Mouse (Mus musculus) myocyte (in vitro differentiated cells): ENCODE data around the gene Parvb. TPM values are rescaled to one million over a fixed set of nuclear protein-coding genes. Genes with fewer than 3 reads are reported as not detected.

Experiments
- H3K27me3 ChIP-seq: one replicate; pipeline ENCODE4 v1.6.1; 2011; ENCODE audit not compliant: control insufficient read depth, insufficient read depth, insufficient read length
- H3K36me3 ChIP-seq: one replicate; pipeline ENCODE4 v1.6.1; 2011; ENCODE audit not compliant: control insufficient read depth, insufficient read depth
- H3K4me2 ChIP-seq: one replicate; pipeline ENCODE4 v1.6.1; 2011; ENCODE audit warnings: low read depth, control low read depth
- H3K4me3 ChIP-seq: one replicate; pipeline ENCODE4 v1.5.1; 2011; ENCODE audit warnings: mild to moderate bottlenecking, control low read depth, moderate library complexity
- H3K79me2 ChIP-seq: one replicate; pipeline ENCODE4 v1.6.1; 2011; ENCODE audit not compliant: control insufficient read depth, insufficient read depth
- H3ac ChIP-seq: one replicate; pipeline ENCODE4 v1.6.1; 2011; ENCODE audit not compliant: control insufficient read depth, insufficient read length
- CEBPB ChIP-seq: IDR thresholded peaks from 2 replicates; pipeline ENCODE4 v1.6.1; 2011; ENCODE audit warnings: mild to moderate bottlenecking, moderate library complexity; ENCODE audit not compliant: poor library complexity, insufficient read depth, severe bottlenecking
- E2F4 ChIP-seq: IDR thresholded peaks from one replicate; pipeline ENCODE4 v1.6.1; 2011; ENCODE audit warnings: mild to moderate bottlenecking, control low read depth, moderate library complexity; ENCODE audit not compliant: insufficient read depth
- MAX ChIP-seq: IDR thresholded peaks from one replicate; pipeline ENCODE4 v1.6.1; 2011; ENCODE audit warnings: low read depth, mild to moderate bottlenecking, control low read depth
- MYOD1 ChIP-seq, 3 experiments: IDR thresholded peaks; one replicate each; pipeline ENCODE4 v1.6.1; 2011; ENCODE audit warnings: control low read depth in 2 of 3, low read depth in 2 of 3, mild to moderate bottlenecking in 2 of 3, moderate library complexity in 1 of 3; ENCODE audit not compliant: insufficient read length in 2 of 3, control insufficient read depth in 1 of 3
- MYOG ChIP-seq, 3 experiments: IDR thresholded peaks; one replicate each; pipeline ENCODE4 v1.6.1; 2011; ENCODE audit warnings: control low read depth in 2 of 3, low read depth in 2 of 3, mild to moderate bottlenecking in 2 of 3; ENCODE audit not compliant: insufficient read length in 2 of 3, control insufficient read depth in 1 of 3, insufficient read depth in 1 of 3
- POLR2A ChIP-seq: IDR thresholded peaks from one replicate; pipeline ENCODE4 v1.6.1; 2011; ENCODE audit warnings: low read depth, mild to moderate bottlenecking, control low read depth, moderate library complexity; ENCODE audit not compliant: insufficient read length
- POLR2AphosphoS2 ChIP-seq: IDR thresholded peaks from one replicate; pipeline ENCODE4 v1.6.1; 2011; ENCODE audit warnings: low read depth, control low read depth; ENCODE audit not compliant: insufficient read length
- REST ChIP-seq: IDR thresholded peaks from one replicate; pipeline ENCODE4 v1.6.1; 2011; ENCODE audit warnings: mild to moderate bottlenecking, control low read depth, moderate library complexity; ENCODE audit not compliant: insufficient read depth, insufficient read length
- SRF ChIP-seq: IDR thresholded peaks from one replicate; pipeline ENCODE4 v1.6.1; 2011; ENCODE audit warnings: low read depth; ENCODE audit not compliant: control insufficient read depth, insufficient read length
- TCF12 ChIP-seq: IDR thresholded peaks from one replicate; pipeline ENCODE4 v1.6.1; 2011; ENCODE audit warnings: mild to moderate bottlenecking, control low read depth; ENCODE audit not compliant: poor library complexity, insufficient read depth, severe bottlenecking
- TCF3 ChIP-seq: IDR thresholded peaks from one replicate; pipeline ENCODE4 v1.6.1; 2011; ENCODE audit warnings: low read depth, control low read depth; ENCODE audit not compliant: insufficient read length
- USF1 ChIP-seq: IDR thresholded peaks from one replicate; pipeline ENCODE4 v1.6.1; 2011; ENCODE audit warnings: low read depth, mild to moderate bottlenecking, control low read depth, moderate library complexity
- polyA plus RNA-seq: library from polyadenylated mRNA; unstranded; fragments of >200 nt; fragmentation: generic; extraction: Trizol; gene quantifications from one replicate; pipeline ENCODE4 v1.2.1, GENCODE M21; 2012; ENCODE audit warnings: missing spikeins

Gene Parvb
- polyA plus RNA-seq, 1 experiment = 86.2 TPM

DNA sequence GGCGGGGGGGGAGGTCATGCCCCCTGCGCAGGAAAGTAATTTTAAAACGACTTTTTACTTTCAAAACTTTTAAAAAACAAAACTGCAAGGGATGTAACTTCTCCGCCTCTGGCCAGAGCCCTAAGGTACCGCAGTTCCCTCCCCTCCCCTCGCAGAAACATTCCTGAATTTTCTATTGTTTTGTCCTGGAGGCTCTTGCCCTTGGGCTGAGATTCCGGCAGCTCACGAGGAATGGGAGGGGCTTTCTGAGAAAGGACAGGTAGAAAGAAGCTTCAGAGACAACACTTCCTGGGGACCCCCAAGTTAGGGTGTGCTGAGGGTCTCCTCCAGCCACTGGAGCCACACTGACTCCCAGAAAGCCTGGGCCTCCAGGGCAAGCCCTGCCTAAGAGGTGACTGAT, 766 bp downstream of the Parvb start:
- peak overlapping the region; percentile 66 for H3ac ChIP-seq
- H3K4me2 ChIP-seq = peak overlapping the region; percentile 97
- TF ChIP-seq CEBPB = no peak
- no peak for TF ChIP-seq E2F4

DNA sequence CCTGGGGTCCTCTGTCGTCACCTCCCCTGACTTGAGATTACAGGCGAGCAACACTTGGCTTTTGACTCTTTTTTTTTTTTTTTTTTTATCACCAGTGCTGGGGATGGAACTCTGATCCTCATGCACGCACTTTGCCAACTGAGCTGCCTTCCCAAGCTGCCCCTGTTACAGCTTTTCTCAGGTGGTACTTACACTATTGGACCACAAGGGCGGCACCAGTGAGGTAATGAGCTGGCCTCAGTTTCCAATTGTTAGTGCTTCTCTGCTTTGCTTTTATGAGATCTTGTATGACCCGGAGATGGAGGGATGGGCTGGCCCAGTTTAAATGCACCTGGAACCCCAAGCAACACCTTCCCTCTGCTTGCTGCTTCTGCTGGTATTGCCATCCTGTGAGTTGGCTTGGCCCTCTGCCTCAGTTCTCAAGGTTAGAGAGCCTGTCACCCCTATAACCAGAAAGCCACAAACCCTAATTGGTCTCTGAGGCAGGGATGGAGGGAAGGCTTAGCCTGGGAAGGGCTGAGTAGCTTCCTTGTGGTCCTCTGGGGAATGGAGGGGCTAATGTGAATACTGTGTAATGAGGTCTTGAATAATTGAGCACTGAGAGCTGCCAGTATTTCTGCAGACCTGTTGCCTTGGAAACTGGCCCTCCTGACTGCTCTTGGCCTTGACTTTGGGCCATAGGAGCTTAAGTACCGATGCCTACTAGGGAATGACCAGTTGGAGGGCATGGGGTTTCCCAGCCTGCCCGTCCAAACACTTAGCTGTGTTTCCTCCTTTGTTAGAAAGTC, 3.1 kb downstream of the Parvb start:
- H3K36me3 ChIP-seq = no peaks in the 10 kb centered on the region
- H3K27me3 ChIP-seq = no peaks in the 10 kb centered on the region
- no peak for TF ChIP-seq CEBPB
- no peak for TF ChIP-seq MYOG (IDR thresholded peaks at IDR 0.05; ENCODE audit: control insufficient read depth in 1 of 3, insufficient read depth in 1 of 3, insufficient read length in 2 of 3, low read depth in 2 of 3)
- TF ChIP-seq USF1 = no peak
- no peak for TF ChIP-seq E2F4
- no peak for TF ChIP-seq SRF
- no peak for TF ChIP-seq POLR2A
- TF ChIP-seq TCF3 = no peak
- no peak for TF ChIP-seq MYOD1 (IDR thresholded peaks at IDR 0.05; ENCODE audit: control insufficient read depth in 1 of 3, insufficient read length in 2 of 3, low read depth in 2 of 3)
- no peak for TF ChIP-seq REST
- no peak for TF ChIP-seq MAX
- TF ChIP-seq POLR2AphosphoS2 = no peak
- no peak for TF ChIP-seq TCF12
- H3K79me2 ChIP-seq = peaks cover 69% of the 10 kb centered on the region
- H3K4me3 ChIP-seq = peak overlapping the region; percentile 1
- H3ac ChIP-seq = no peak overlapping the region
- H3K4me2 ChIP-seq = peak overlapping the region; percentile 73

More for the DNA sequence above, 766 bp downstream of the Parvb start:
- Histone ChIP-seq H3K4me3 (peak overlapping the region; percentile 79), H3K27me3 (no peaks in the 10 kb centered on the region), H3K79me2 (peaks cover 46% of the 10 kb centered on the region), H3K36me3 (no peaks in the 10 kb centered on the region)

DNA sequence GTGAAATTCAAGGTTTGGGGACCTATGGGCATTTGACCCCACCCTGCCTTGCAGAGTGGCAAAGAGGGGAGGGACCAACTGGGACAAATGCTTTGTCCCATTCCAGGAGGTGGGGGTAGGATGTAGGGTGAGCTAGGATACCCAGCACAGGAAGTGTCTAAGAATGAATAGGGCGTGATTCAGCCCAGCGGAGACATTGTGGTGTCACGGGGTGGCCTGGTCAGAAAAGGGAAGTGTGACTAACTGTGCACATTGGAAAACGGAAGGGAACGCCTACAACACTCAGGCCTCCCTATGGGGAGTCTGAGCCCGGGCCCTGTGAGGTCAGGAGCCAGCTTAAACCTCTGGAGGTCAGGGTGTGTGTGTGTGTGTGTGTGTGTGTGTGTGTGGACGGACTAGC, 3.8 kb downstream of the Parvb start:
- no peak for TF ChIP-seq TCF12
- TF ChIP-seq USF1 = peak; percentile 81
- TF ChIP-seq CEBPB = no peak
- TF ChIP-seq SRF = no peak
- TF ChIP-seq POLR2AphosphoS2 = peak; percentile 41
- peak in 1 of 3 experiments; percentile 21 for TF ChIP-seq MYOD1 (IDR thresholded peaks at IDR 0.05; ENCODE audit: control insufficient read depth in 1 of 3, insufficient read length in 2 of 3, low read depth in 2 of 3)
- TF ChIP-seq MYOG (IDR thresholded peaks at IDR 0.05; ENCODE audit: control insufficient read depth in 1 of 3, insufficient read depth in 1 of 3, insufficient read length in 2 of 3, low read depth in 2 of 3) = peak in 1 of 3 experiments; percentile 5
- TF ChIP-seq E2F4 = no peak
- TF ChIP-seq MAX = peak; percentile 72
- TF ChIP-seq REST = no peak
- TF ChIP-seq POLR2A = no peak
- no peak for TF ChIP-seq TCF3
- Histone ChIP-seq H3K4me3 (peak overlapping the region; percentile 1), H3K79me2 (peaks cover 75% of the 10 kb centered on the region), H3K4me2 (peak overlapping the region; percentile 73), H3K36me3 (no peaks in the 10 kb centered on the region), H3ac (no peak overlapping the region), H3K27me3 (no peaks in the 10 kb centered on the region)

DNA sequence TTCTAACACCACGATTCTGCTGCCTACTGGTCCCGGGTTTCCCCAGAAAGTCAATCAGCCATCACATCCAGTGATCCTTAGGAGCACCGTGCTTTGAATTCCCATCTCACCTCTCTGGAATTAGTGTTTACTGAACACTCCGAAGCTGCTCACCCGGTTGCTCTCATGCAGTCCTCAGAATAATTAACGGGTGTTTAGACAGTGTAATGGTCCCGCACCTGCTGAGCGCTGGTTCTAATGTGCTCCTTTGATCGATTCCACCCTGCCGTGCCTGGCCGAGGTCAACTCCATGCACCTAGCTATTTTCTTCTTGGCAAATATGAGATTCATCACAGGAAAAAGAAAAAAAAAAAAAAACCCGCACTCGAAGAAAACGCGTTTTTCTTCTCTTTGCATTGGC, 6.7 kb downstream of the Parvb start:
- peaks cover 7% of the 10 kb centered on the region for H3K36me3 ChIP-seq
- no peak overlapping the region for H3K4me2 ChIP-seq
- TF ChIP-seq USF1 = no peak
- TF ChIP-seq TCF3 = no peak
- no peak for TF ChIP-seq MYOD1 (IDR thresholded peaks at IDR 0.05; ENCODE audit: control insufficient read depth in 1 of 3, insufficient read length in 2 of 3, low read depth in 2 of 3)
- TF ChIP-seq MYOG (IDR thresholded peaks at IDR 0.05; ENCODE audit: control insufficient read depth in 1 of 3, insufficient read depth in 1 of 3, insufficient read length in 2 of 3, low read depth in 2 of 3) = no peak
- TF ChIP-seq CEBPB = no peak
- TF ChIP-seq SRF = no peak
- no peak for TF ChIP-seq E2F4
- no peak for TF ChIP-seq REST
- TF ChIP-seq POLR2A = no peak
- no peak for TF ChIP-seq MAX
- TF ChIP-seq POLR2AphosphoS2 = no peak
- no peak for TF ChIP-seq TCF12
- no peak overlapping the region for H3ac ChIP-seq
- H3K4me3 ChIP-seq = no peak overlapping the region
- peaks cover 89% of the 10 kb centered on the region for H3K79me2 ChIP-seq
- H3K27me3 ChIP-seq = no peaks in the 10 kb centered on the region

DNA sequence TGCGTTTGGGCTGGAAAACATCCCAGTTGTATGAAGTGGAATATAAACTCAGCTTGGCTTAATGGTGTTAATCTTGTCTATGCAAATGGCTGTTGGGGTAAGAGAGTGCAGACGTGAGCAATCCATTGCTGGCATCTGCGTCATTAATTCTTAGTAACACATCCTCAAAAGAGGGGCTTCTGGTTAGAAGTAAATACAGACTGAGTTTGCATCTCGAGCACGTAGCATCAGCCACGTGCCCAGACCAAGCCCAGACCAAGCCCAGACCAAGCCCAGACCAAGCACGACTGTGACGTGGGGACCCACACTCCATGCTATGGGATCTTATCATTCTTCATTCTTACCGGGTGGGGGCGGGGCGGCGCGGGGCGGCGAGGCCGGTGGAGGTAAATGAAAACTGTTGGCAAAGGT, 7.2 kb downstream of the Parvb start:
- no peaks in the 10 kb centered on the region for H3K27me3 ChIP-seq
- no peak overlapping the region for H3K4me3 ChIP-seq
- H3ac ChIP-seq = no peak overlapping the region
- H3K4me2 ChIP-seq = no peak overlapping the region
- TF ChIP-seq POLR2A (no peak), SRF (no peak), TCF12 (no peak), USF1 (no peak), MAX (no peak), POLR2AphosphoS2 (no peak), CEBPB (no peak), TCF3 (no peak), REST (no peak), MYOG (IDR thresholded peaks at IDR 0.05; ENCODE audit: control insufficient read depth in 1 of 3, insufficient read depth in 1 of 3, insufficient read length in 2 of 3, low read depth in 2 of 3) (no peak), E2F4 (no peak), MYOD1 (IDR thresholded peaks at IDR 0.05; ENCODE audit: control insufficient read depth in 1 of 3, insufficient read length in 2 of 3, low read depth in 2 of 3) (no peak)
- peaks cover 89% of the 10 kb centered on the region for H3K79me2 ChIP-seq
- H3K36me3 ChIP-seq = peaks cover 7% of the 10 kb centered on the region
